Mouse (Mus musculus): ENCODE data around the gene Akap11. TPM values are rescaled to one million over a fixed set of nuclear protein-coding genes. Genes with fewer than 3 reads are reported as not detected.

Akap11 gene
- polyA plus RNA-seq, 1 experiment = 69.6 TPM

DNA sequence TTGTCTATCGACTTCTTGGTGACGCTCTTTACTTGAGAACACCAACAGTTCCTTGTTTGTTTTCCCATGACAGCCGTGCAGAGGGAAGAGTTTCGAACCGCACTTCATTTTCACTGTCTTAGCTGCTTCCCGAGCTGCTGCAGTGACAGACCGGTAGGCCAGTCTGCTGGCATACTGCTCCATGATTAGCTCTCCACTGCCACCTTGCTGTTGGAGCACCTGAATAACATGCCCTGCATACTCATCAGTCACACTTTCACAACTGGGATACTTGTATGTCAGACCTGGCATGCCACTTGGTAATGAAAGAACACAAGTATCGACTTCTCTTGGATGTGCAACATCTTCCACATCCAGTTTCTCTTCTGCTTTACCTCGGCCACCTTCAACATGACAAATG is 25.9 kb downstream of the Akap11 start:
- Histone ChIP-seq H3K4me1 (ENCODE audit: control insufficient read depth, insufficient read depth, low read length) (no peaks in the 10 kb centered on the region), H3K4me3 (ENCODE audit: insufficient read depth, low read depth, low read length) (no peak overlapping the region), H3K27ac (ENCODE audit: insufficient read depth, low read depth, low read length) (no peak overlapping the region)
- TF ChIP-seq POLR2A (IDR thresholded peaks at IDR 0.05; ENCODE audit: insufficient read depth, low read depth, low read length) (no peak), CTCF (IDR thresholded peaks at IDR 0.05; ENCODE audit: insufficient read depth, low read depth, low read length) (no peak)
- 76% methylated on average over 9 of the region's 9 CpGs for WGBS

DNA sequence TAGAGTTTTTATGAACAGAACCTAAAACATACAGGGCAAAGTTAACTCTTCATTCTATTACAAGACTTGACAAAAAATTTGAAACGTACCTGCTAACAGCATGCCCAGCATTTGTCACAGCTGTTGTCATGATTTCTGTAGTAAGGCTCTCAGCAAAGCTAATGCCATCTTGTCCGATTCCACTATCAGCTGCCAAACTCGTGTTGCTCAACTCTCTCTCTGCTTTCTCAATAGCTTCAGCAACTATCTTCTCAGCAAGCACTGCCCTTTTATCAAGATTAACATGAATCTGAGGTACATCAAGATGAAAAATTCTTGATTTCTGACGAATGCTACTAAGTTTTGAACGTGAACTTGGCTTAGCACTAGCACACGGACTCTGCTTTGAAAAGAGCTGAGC is 26.8 kb downstream of the Akap11 start:
- no peak overlapping the region for H3K27ac ChIP-seq (ENCODE audit: insufficient read depth, low read depth, low read length)
- TF ChIP-seq CTCF (IDR thresholded peaks at IDR 0.05; ENCODE audit: insufficient read depth, low read depth, low read length) = no peak
- no peak for TF ChIP-seq POLR2A (IDR thresholded peaks at IDR 0.05; ENCODE audit: insufficient read depth, low read depth, low read length)
- H3K4me1 ChIP-seq (ENCODE audit: control insufficient read depth, insufficient read depth, low read length) = no peaks in the 10 kb centered on the region
- 90% methylated on average over 6 of the region's 6 CpGs for WGBS
- H3K4me3 ChIP-seq (ENCODE audit: insufficient read depth, low read depth, low read length) = no peak overlapping the region

DNA sequence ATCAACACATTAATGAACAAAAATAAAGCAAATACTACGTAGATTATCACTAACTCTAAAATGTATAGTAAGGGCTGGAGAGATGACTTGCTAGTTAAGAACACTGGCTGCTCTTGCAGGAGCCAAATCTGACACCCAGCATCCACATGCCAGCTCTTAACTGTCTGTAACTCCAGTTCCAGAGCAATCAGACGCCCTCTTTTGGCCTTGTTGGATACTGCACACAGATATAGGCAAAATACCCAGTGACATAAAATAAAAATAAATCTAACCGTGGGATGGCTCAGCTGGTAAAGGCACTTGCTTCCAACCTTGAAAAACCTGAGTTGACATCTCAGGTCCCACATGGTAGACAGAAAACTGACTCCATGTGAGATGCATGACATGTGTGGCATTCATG is 36.0 kb downstream of the Akap11 start:
- Histone ChIP-seq H3K4me3 (ENCODE audit: insufficient read depth, low read depth, low read length) (no peak overlapping the region), H3K27ac (ENCODE audit: insufficient read depth, low read depth, low read length) (no peak overlapping the region), H3K4me1 (ENCODE audit: control insufficient read depth, insufficient read depth, low read length) (no peaks in the 10 kb centered on the region)
- TF ChIP-seq CTCF (IDR thresholded peaks at IDR 0.05; ENCODE audit: insufficient read depth, low read depth, low read length) = no peak
- no peak for TF ChIP-seq POLR2A (IDR thresholded peaks at IDR 0.05; ENCODE audit: insufficient read depth, low read depth, low read length)
- WGBS = 77% methylated on average over 3 of the region's 3 CpGs

DNA sequence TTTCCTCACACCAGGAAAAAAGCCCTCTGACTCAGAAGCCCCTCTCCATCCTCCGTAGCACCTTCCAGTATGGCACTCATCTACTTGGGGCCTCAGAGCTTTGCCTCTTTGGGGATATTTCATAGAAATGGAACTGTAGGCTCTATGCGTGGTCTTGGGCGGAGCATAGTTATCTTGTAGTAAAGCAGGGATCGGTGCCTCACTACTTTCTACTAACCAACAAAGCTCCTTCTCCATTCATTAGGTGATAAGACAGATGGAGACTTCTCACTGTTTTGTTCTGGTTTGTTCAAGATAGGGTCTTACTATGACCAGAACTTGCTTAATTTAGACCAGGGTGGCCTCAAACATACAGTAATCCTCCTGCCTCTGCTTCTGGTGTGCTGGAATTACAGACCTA is 39.9 kb downstream of the Akap11 start:
- H3K4me1 ChIP-seq (ENCODE audit: control insufficient read depth, insufficient read depth, low read length) = 0 out of 2 replicates have a peak, but pooled peaks cover 2% of the 10 kb centered on the region
- H3K4me3 ChIP-seq (ENCODE audit: insufficient read depth, low read depth, low read length) = no peak overlapping the region
- TF ChIP-seq CTCF (IDR thresholded peaks at IDR 0.05; ENCODE audit: insufficient read depth, low read depth, low read length) = no peak
- H3K27ac ChIP-seq (ENCODE audit: insufficient read depth, low read depth, low read length) = no peak overlapping the region
- 94% methylated on average over 4 of the region's 4 CpGs for WGBS

DNA sequence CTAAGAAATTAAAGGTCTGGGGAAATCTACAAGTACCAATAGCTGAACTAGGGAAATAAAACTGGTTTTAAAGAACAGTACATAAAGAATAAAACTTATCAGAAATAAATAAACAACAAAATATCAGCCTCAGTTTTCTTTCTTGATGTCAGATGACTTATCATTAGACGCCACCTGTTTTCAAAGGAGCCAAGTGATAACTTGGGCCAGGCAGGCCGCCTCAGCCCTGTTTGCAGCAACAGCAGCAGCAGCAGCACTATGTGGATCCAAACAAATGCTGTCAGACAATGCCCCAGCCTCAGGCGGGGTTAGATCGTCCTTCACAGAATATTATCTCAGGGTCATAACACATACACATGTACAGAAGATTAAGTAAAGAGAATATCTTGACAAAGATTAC is 41.4 kb downstream of the Akap11 start:
- no peak overlapping the region for H3K4me3 ChIP-seq (ENCODE audit: insufficient read depth, low read depth, low read length)
- WGBS = 87% methylated on average over 4 of the region's 4 CpGs
- TF ChIP-seq CTCF (IDR thresholded peaks at IDR 0.05; ENCODE audit: insufficient read depth, low read depth, low read length) (no peak), POLR2A (IDR thresholded peaks at IDR 0.05; ENCODE audit: insufficient read depth, low read depth, low read length) (no peak)
- H3K4me1 ChIP-seq (ENCODE audit: control insufficient read depth, insufficient read depth, low read length) = 0 out of 2 replicates have a peak, but pooled peaks cover 2% of the 10 kb centered on the region
- H3K27ac ChIP-seq (ENCODE audit: insufficient read depth, low read depth, low read length) = no peak overlapping the region

DNA sequence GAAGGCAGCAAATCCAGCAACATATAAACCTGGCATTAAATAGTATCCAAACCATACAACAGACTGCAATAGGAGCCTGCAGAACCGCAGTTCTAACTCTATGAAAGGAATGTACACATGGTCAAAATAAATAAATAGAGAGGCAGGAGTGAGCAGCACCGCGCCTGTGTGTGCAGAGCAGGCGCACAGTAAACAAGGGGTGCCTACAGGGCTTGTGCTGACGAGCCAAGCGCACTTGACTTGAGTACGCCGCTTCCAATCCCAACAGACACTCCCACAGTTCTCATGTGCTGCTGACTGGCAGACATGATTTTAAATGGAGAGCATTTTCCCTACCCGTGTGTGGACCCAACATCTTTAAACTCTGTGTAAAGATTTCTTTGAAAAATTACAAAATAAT is 44.0 kb downstream of the Akap11 start:
- Histone ChIP-seq H3K4me1 (ENCODE audit: control insufficient read depth, insufficient read depth, low read length) (0 out of 2 replicates have a peak, but pooled peaks cover 2% of the 10 kb centered on the region), H3K4me3 (ENCODE audit: insufficient read depth, low read depth, low read length) (no peak overlapping the region), H3K27ac (ENCODE audit: insufficient read depth, low read depth, low read length) (no peak overlapping the region)
- TF ChIP-seq POLR2A (IDR thresholded peaks at IDR 0.05; ENCODE audit: insufficient read depth, low read depth, low read length) (no peak), CTCF (IDR thresholded peaks at IDR 0.05; ENCODE audit: insufficient read depth, low read depth, low read length) (no peak)
- WGBS = 57% methylated on average over 9 of the region's 9 CpGs

DNA sequence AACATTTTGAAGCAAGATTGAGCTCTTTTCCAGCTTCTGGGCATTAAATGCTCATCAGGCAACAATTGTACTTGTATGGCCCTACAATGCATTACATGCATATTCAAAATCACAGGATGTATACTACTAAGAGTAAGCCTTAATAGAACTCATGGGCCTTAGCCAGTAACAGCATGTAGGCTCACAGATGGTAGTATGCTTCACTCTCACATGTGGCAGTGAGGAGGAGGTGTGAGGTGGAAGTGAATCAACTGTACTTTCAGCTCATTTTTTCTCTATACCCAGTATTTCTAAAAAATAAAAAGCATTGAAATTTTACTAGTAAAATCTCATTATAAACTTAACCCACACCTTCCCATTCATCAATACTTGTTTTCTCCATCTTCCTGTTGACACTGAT is 45.2 kb downstream of the Akap11 start:
- Histone ChIP-seq H3K4me3 (ENCODE audit: insufficient read depth, low read depth, low read length) (no peak overlapping the region), H3K27ac (ENCODE audit: insufficient read depth, low read depth, low read length) (no peak overlapping the region), H3K4me1 (ENCODE audit: control insufficient read depth, insufficient read depth, low read length) (0 out of 2 replicates have a peak, but pooled peaks cover 2% of the 10 kb centered on the region)
- TF ChIP-seq CTCF (IDR thresholded peaks at IDR 0.05; ENCODE audit: insufficient read depth, low read depth, low read length) (no peak), POLR2A (IDR thresholded peaks at IDR 0.05; ENCODE audit: insufficient read depth, low read depth, low read length) (no peak)

DNA sequence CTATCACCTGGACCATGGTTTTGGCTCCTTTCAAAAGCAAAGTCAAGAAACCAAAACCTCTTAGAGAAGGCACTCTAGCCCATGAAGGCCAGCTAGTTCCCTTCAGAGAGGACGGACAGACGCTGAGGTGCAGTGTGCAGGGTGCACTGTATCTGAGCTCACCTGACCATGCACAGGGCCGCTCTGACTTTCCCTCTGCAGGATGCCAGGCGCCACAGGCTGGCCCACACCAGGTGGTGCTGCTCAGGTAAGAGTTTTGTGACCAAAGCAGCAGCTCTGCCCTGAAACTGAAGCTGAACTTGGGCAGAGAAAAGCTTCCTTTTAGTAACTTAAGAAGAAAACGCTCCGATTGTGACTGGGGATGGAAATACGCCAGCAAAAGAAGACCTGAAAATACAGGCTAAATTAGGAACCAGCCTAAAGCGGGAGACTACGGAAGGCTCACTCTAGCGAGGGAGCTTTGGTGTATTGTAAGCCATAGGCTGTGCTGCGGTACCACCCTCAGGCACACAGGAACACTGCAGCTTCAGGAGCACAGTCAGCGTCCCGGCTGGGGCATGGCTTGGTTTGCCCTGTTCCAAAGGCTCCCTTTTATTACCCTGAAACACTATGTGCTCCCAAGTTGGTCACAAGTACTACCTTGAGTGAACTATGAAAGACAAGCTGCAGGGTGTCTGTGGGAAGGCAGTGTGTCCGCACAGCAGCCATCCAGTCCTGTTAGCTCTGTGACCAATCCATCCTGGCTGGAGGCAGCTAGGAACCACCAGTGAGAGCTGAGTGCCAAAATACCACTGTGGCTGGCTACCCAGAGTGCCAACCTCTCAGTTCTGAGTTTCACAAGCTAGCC is 54.0 kb downstream of the Akap11 start:
- Histone ChIP-seq H3K4me1 (ENCODE audit: control insufficient read depth, insufficient read depth, low read length) (peaks cover 3% of the 10 kb centered on the region), H3K4me3 (ENCODE audit: insufficient read depth, low read depth, low read length) (no peak overlapping the region), H3K27ac (ENCODE audit: insufficient read depth, low read depth, low read length) (no peak overlapping the region)
- TF ChIP-seq POLR2A (IDR thresholded peaks at IDR 0.05; ENCODE audit: insufficient read depth, low read depth, low read length) (no peak), CTCF (IDR thresholded peaks at IDR 0.05; ENCODE audit: insufficient read depth, low read depth, low read length) (peak; percentile 75)
- 19% methylated on average over 14 of the region's 14 CpGs for WGBS

DNA sequence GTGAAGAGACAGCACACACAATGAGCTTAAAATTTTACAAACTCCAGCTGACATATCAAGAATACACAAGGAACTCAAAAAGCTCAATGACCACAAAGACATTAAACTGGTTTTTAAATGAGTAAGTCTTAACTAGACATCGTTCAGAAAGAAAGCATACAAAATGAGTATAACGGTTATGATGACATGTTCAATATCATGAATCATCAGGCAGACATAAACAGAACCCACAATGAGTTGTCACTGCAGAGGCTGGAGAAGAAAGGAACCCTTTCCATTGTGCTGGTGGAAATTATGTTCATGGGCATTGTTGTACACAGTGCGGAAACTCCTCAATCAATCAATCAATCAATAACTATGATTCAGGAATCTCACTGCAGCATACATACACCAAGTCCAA is 62.5 kb downstream of the Akap11 start:
- no peak overlapping the region for H3K27ac ChIP-seq (ENCODE audit: insufficient read depth, low read depth, low read length)
- no peak overlapping the region for H3K4me3 ChIP-seq (ENCODE audit: insufficient read depth, low read depth, low read length)
- TF ChIP-seq POLR2A (IDR thresholded peaks at IDR 0.05; ENCODE audit: insufficient read depth, low read depth, low read length) (no peak), CTCF (IDR thresholded peaks at IDR 0.05; ENCODE audit: insufficient read depth, low read depth, low read length) (no peak)
- 94% methylated on average over 3 of the region's 3 CpGs for WGBS
- H3K4me1 ChIP-seq (ENCODE audit: control insufficient read depth, insufficient read depth, low read length) = no peaks in the 10 kb centered on the region

All from olfactory bulb, adult 2 months (tissue).